Mouse (Mus musculus) lung, embryonic 14.5 days (tissue): ENCODE measurements around the gene Exoc3l. TPM values are rescaled to one million over a fixed set of nuclear protein-coding genes. Genes with fewer than 3 reads are reported as not detected.
A peak's percentile ranks its signal among the peaks of the same experiment; 100 is the strongest.

Experiments used
- ATAC-seq: fragments of 200-750 bp; cut with Nextera tagmentation; 2 replicates; pipeline ENCODE4 v1.8.0; 2017; ENCODE audit warnings: mild to moderate bottlenecking, moderate TSS enrichment, moderate library complexity; ENCODE audit not compliant: insufficient read depth
- DNase-seq: peaks from one replicate; pipeline ENCODE4 v3.0.0-alpha.2; 2015
- H3K27ac ChIP-seq: fragments of 300-500 bp; sonication (generic); 2 replicates; pipeline ENCODE4 v1.5.1; 2014; ENCODE audit warnings: low read depth, mild to moderate bottlenecking, moderate library complexity
- H3K27me3 ChIP-seq: fragments of 300-500 bp; sonication (generic); 2 replicates; pipeline ENCODE4 v1.6.1; 2014; ENCODE audit warnings: low read length, control low read depth; ENCODE audit not compliant: insufficient read depth
- H3K36me3 ChIP-seq: fragments of 300-500 bp; sonication (generic); 2 replicates; pipeline ENCODE4 v1.6.1; 2014; ENCODE audit warnings: control low read depth; ENCODE audit not compliant: insufficient read depth
- H3K4me1 ChIP-seq: fragments of 300-500 bp; sonication (generic); 2 replicates; pipeline ENCODE4 v1.6.1; 2014; ENCODE audit warnings: antibody characterized with exemption, control low read depth; ENCODE audit not compliant: insufficient read depth
- H3K4me2 ChIP-seq: fragments of 300-500 bp; sonication (generic); 2 replicates; pipeline ENCODE4 v1.6.1; 2014; ENCODE audit warnings: mild to moderate bottlenecking
- H3K4me3 ChIP-seq: fragments of 300-500 bp; sonication (generic); 2 replicates; pipeline ENCODE4 v1.5.1; 2014; ENCODE audit warnings: low read depth, low read length
- H3K9ac ChIP-seq: fragments of 300-500 bp; sonication (generic); 2 replicates; pipeline ENCODE4 v1.6.1; 2014
- H3K9me3 ChIP-seq: fragments of 300-500 bp; sonication (generic); 2 replicates; pipeline ENCODE4 v1.6.1; 2016; ENCODE audit warnings: low read depth, low read length, control low read depth
- CTCF ChIP-seq: IDR thresholded peaks from 2 replicates; pipeline ENCODE4 v1.5.1; 2016; ENCODE audit warnings: antibody characterized with exemption, low read depth
- WGBS: fragments of 180-500 bp; shearing (Covaris S2); extraction: QIAGEN DNeasy Blood & Tissue Kit; methylation state at CpG from one replicate; pipeline ENCODE4 v1.1.7; 2014; 5-methylcytosine and 5-hydroxymethylcytosine counted together
- microRNA counts: library from miRNA; unstranded; fragments of <30 nt; microRNA quantifications from one replicate; lab custom pipeline; 2016
- microRNA-seq: library from miRNA; unstranded; fragments of <30 nt; microRNA quantifications from one replicate; pipeline ENCODE4, GENCODE M21; 2016; ENCODE audit warnings: borderline number of aligned reads
- polyA plus RNA-seq: library from polyadenylated mRNA; unstranded; fragments of >200 nt; fragmentation: Nextera tagmentation; extraction: Ambion mirVana; gene quantifications from 2 replicates; pipeline ENCODE4 v1.2.1, GENCODE M21; 2014

Gene Exoc3l
- polyA plus RNA-seq, 1 experiment from 2014 or later, result 33.3 TPM

GRCm38 (mm10) chr8:105251954-105252353, 43.9 kb downstream of the Exoc3l start:
- TF ChIP-seq CTCF, result no peak
- H3K9ac ChIP-seq, result no peak overlapping the region
- no peak overlapping the region for H3K4me2 ChIP-seq
- H3K27ac ChIP-seq, result no peak overlapping the region
- ATAC-seq (no peak), DNase-seq (no peak)
- no peaks in the 10 kb centered on the region for H3K27me3 ChIP-seq
- 83% methylated on average over 6 of the region's 6 CpGs for WGBS
- peaks cover 65% of the 10 kb centered on the region for H3K36me3 ChIP-seq
- H3K9me3 ChIP-seq, result no peaks in the 10 kb centered on the region
- peaks cover 2% of the 10 kb centered on the region; the same call in 1 of the 2 replicates for H3K4me1 ChIP-seq
- H3K4me3 ChIP-seq, result no peak overlapping the region

GRCm38 (mm10) chr8:105241016-105241415, 54.9 kb downstream of the Exoc3l start:
- Histone ChIP-seq H3K36me3 (peaks cover 55% of the 10 kb centered on the region), H3K27me3 (no peaks in the 10 kb centered on the region), H3K4me1 (no peaks in the 10 kb centered on the region), H3K9ac (no peak overlapping the region), H3K4me2 (no peak overlapping the region), H3K27ac (no peak overlapping the region), H3K4me3 (no peak overlapping the region), H3K9me3 (no peaks in the 10 kb centered on the region)
- DNase-seq (no peak), ATAC-seq (no peak)
- no peak for TF ChIP-seq CTCF
- 90% methylated on average over 7 of the region's 7 CpGs for WGBS

MicroRNAs within 50 kb of the gene (microRNA counts, 519-probe panel; counts per million panel counts)
- microRNA mmu-miR-328 (lab: Ali Mortazavi, UCI), result 2,315 counts per million, percentile 37 among the panel's probes with 10 or more counts

Small RNA genes within 50 kb of the gene (microRNA-seq; reads per million reads assigned to microRNA genes)
- gene Gm27320 (not detected), gene Mir328 (255 reads per million, percentile 59 among the genes with 10 or more reads in this experiment)

Other genes with a start within 250 kb of the Exoc3l start
- gene Ces3a, start 247.5 kb downstream of the Exoc3l start, polyA plus RNA-seq, result not detected in 2 replicates
- gene Ces3b, start 212.3 kb downstream of the Exoc3l start, polyA plus RNA-seq, result not detected in 2 replicates
- gene Ces4a, start 164.3 kb downstream of the Exoc3l start, polyA plus RNA-seq, result not detected in 2 replicates
- 81.4 and 85.2 TPM in 2 replicates for gene Cbfb, start 125.4 kb downstream of the Exoc3l start, polyA plus RNA-seq
- gene D230025D16Rik, start 71.0 kb downstream of the Exoc3l start, polyA plus RNA-seq, result 35.4 and 36.1 TPM in 2 replicates
- gene B3gnt9, start 40.9 kb downstream of the Exoc3l start, polyA plus RNA-seq, result 17.4 and 21.2 TPM in 2 replicates
- 24.3 and 26.1 TPM in 2 replicates for gene Tradd, start 31.5 kb downstream of the Exoc3l start, polyA plus RNA-seq
- gene Fbxl8, start 31.5 kb downstream of the Exoc3l start, polyA plus RNA-seq, result 3.8 and 4.6 TPM in 2 replicates
- 0.33 and 0.34 TPM in 2 replicates for gene Hsf4, start 26.3 kb downstream of the Exoc3l start, polyA plus RNA-seq
- gene Nol3, start 20.0 kb downstream of the Exoc3l start, polyA plus RNA-seq, result 0.61 and 1.1 TPM in 2 replicates
- 9.0 and 9.5 TPM in 2 replicates for gene 4931428F04Rik, start 6.2 kb downstream of the Exoc3l start, polyA plus RNA-seq
- 102 and 112 TPM in 2 replicates for gene E2f4, start 1.6 kb upstream of the Exoc3l start, polyA plus RNA-seq
- 5.2 and 8.0 TPM in 2 replicates for gene Elmo3, start 9.5 kb upstream of the Exoc3l start, polyA plus RNA-seq
- 2.7 and 3.1 TPM in 2 replicates for gene Lrrc29, start 30.2 kb upstream of the Exoc3l start, polyA plus RNA-seq
- 108 and 115 TPM in 2 replicates for gene Tmem208, start 30.3 kb upstream of the Exoc3l start, polyA plus RNA-seq
- gene Fhod1, start 51.9 kb upstream of the Exoc3l start, polyA plus RNA-seq, result 15.8 and 18.8 TPM in 2 replicates
- 9.9 and 10.9 TPM in 2 replicates for gene Slc9a5, start 52.7 kb upstream of the Exoc3l start, polyA plus RNA-seq
- 1.8 and 1.9 TPM in 2 replicates for gene Plekhg4, start 77.2 kb upstream of the Exoc3l start, polyA plus RNA-seq
- gene Kctd19, start 117.4 kb upstream of the Exoc3l start, polyA plus RNA-seq, result 0.12 and 0.32 TPM in 2 replicates
- gene Lrrc36, start 117.5 kb upstream of the Exoc3l start, polyA plus RNA-seq, result 0.34 and 0.50 TPM in 2 replicates
- 41.1 and 42.3 TPM in 2 replicates for gene Tppp3, start 175.4 kb upstream of the Exoc3l start, polyA plus RNA-seq
- 40.0 and 41.9 TPM in 2 replicates for gene Zdhhc1, start 200.8 kb upstream of the Exoc3l start, polyA plus RNA-seq
- gene Hsd11b2, start 222.7 kb upstream of the Exoc3l start, polyA plus RNA-seq, result 4.8 and 5.9 TPM in 2 replicates